Mouse (Mus musculus): Measurements from ENCODE around the gene Olfr459.
A peak's percentile ranks its signal among the peaks of the same experiment; 100 is the strongest.

Olfr459 gene

GRCm38 (mm10) chr6:41775077-41775476, at the start of gene Olfr459:
Gene Olfr459 (minus strand): TSS chr6:41775177.
- DNase-seq (ENCODE audit: low spot score) = no peak

GRCm38 (mm10) chr6:41824086-41824485, 49.1 kb upstream of the Olfr459 start:
- DNase-seq (ENCODE audit: low spot score) = no peak

- no peak for DNase-seq (ENCODE audit: low spot score)
Observed at GRCm38 (mm10) chr6:41786700-41787099, 11.7 kb upstream of the Olfr459 start.

- peak; percentile 63 for DNase-seq (ENCODE audit: low spot score)
Observed at GRCm38 (mm10) chr6:41775721-41776120, 744 bp upstream of the Olfr459 start.

- no peak for DNase-seq (ENCODE audit: low spot score)
Observed at GRCm38 (mm10) chr6:41769872-41770271, 5.1 kb downstream of the Olfr459 start.

DNA sequence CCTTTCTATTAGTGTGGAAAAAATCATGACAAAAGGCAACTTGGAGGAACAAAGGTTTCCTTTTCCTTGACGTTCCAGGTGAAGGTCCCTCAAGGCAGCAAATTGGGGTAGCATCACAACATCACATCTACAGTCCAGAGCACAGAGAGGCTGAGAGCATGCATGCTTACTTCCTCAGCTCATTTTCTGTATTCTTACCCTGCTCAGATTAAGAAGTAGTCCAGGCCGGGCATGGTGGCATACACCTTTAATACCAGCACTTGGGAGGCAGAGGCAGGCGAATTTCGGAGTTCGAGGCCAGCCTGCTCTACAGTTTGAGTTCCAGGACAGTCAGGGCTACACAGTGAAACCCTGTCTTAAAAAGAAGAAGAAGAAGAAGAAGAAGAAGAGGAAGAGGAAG, 10.7 kb downstream of the Olfr459 start:
- DNase-seq (ENCODE audit: low spot score) = no peak

DNA sequence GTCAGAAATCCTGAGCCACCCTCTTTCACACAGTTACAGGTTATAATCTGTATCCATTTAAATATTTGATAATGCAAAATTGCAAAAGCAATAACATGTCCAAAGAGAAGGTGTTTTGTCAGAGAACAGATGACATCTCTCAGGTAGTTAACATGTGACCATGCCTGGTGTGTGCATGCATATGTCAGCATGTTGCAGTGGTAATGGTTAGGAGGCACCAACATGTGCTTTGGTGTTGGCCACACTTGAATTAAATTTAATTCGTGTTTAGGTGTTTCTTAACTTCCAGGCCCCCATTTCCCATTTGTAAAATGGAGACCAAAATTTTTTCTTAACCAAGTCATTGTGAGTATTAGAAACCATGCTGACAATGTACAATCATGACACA, 12.6 kb downstream of the Olfr459 start:
- DNase-seq (ENCODE audit: low spot score) = no peak

GRCm38 (mm10) chr6:41761702-41762369, 13.1 kb downstream of the Olfr459 start:
- peak; percentile 69 for DNase-seq (ENCODE audit: low spot score)

DNA sequence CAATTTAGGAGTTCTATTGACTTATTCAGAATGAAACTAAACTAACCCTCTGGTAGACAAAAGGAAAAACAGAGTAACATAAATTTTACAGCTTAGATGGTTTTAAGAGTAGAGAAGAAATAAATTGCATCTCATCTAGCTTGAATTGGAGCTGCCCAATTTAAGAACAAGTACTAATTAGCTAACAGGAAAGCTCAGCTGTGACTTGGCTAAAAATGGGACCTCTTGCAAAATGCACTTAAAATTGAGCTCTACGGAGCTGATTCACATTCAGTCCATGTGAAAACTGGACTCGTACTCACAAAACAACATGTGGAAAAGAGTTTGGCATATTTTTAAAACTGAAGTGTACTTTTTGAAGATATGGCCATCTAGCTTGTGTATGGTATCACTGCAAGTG, 15.4 kb downstream of the Olfr459 start:
- DNase-seq (ENCODE audit: low spot score) = no peak

DNA sequence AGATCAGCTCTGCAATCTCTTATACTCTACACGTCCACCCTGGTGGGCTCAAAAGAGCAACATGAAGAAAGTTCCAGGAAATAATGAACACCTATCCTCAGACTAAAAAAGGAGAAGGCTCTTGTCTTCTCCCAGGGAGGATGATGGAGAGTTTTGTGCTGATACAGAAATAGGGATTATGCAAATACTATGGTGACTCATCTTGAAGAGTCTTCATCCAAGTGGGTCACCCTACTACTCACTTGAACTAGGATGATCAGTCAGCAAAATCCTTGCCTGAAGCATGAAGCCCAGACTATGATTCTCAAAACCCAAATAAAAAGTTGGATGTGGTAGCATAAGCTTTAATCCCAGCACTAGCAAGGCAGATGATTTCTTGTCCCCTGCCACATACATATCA, 16.6 kb downstream of the Olfr459 start:
- DNase-seq (ENCODE audit: low spot score) = no peak

- DNase-seq (ENCODE audit: low spot score) = no peak
Observed at GRCm38 (mm10) chr6:41757199-41757598, 17.8 kb downstream of the Olfr459 start.

- no peak for DNase-seq (ENCODE audit: low spot score)
Observed at GRCm38 (mm10) chr6:41754626-41755025, 20.4 kb downstream of the Olfr459 start.

DNA sequence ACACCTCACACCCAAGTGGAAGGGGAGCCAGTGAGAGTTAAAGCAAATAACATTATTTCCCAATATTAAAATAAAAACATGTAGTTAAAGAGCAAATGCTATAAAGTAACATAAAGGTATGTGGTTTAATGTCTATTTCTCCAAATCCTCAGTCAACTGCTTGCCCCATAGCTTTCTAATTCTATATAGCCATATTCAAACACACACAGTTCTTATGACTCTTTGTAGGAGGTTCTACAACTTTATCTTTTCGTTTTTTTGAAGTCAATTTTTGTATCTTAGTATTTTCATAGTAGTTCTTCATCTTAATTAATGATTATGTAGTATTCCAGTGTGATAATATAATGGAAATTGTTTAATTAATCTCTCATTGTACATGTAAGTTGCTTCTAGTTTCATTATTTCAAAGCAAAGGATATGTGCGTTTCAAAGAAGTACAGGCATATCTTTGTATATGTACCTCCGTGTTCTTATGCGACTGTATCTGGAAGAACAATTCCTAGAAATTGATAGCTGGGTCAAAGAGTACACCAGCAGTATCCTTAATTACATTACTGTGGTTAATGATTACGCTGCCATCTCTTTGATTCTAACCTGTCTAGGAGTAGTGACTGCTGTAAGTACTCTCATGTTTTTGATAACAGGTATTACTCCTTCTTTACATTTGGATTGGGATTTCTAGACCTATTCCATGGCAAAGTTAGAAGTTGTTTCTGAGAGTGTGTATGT, 30.1 kb downstream of the Olfr459 start:
- DNase-seq (ENCODE audit: low spot score) = no peak

DNA sequence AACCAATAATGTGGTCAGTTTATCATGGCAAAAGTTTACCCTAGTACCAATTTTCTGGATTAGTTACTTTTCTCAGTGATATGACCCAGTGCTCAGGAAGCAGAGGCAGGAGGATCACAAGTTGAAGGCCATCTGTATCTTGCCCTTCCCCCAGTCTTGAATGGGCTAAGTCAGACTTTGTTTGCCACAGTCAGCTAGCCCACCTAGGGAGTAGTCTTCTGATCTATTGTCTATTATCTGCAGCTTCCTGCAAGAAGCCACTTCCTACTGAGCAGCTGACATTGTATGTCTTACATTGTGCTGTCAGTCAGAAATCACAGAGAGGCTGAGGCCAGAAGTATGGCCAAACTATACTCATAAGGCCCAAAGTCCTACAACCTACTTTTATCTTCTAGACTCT, 33.9 kb downstream of the Olfr459 start:
- no peak for DNase-seq (ENCODE audit: low spot score)

DNA sequence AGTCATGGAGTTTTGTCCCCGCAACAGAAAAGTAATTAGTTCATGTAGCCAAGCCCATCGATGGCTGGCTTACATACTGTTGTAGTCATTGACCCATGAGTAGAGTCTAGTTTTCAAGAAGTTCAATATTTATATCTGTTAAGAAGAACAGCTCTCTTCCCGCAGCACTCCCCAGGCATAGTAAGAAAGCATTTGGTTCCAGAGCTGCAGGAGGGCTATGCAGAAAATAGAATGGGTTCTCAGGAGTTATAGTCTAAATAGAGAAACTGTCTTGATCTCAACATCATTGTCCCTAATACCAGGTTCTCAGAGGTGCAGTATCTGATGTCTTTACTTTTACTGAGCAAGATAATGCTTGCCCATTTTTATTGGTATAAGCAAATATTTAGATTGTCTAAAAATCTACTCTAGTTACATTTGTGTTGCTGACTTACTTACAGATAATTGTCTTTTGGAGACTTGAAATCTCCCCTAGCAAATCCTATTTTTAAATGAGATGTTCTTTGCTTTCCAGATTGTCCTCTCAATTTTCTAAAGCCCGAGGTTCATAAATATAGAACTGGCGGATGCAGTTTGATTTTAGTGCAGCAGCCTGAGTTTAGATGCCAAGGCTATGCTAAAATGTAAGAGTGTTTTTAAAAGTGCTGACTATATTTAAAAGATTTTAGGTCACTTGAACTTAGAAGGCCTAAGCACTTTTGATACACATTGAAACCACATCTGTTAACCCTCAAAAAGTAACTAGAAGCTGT, 40.1 kb downstream of the Olfr459 start:
- no peak for DNase-seq (ENCODE audit: low spot score)

GRCm38 (mm10) chr6:41727989-41728609, 46.9 kb downstream of the Olfr459 start:
- DNase-seq (ENCODE audit: low spot score) = no peak

GRCm38 (mm10) chr6:41721430-41721829, 53.5 kb downstream of the Olfr459 start:
- DNase-seq (ENCODE audit: low spot score) = no peak

All from left cerebral cortex, adult 11 months (tissue).